Mouse (Mus musculus): Measurements from ENCODE around the gene Gm128. TPM values are rescaled to one million over a fixed set of nuclear protein-coding genes. Genes with fewer than 3 reads are reported as not detected.

Gene Gm128
- polyA plus RNA-seq, 1 experiment from 2014 or later = 0.06 TPM

GRCm38 (mm10) chr3:95250361-95250760 is 9.0 kb upstream of the Gm128 start:
- no peak for ATAC-seq
- H3K27me3 ChIP-seq = no peaks in the 10 kb centered on the region
- DNase-seq (ENCODE audit: low read depth, low spot score) = no peak
- TF ChIP-seq CTCF (IDR thresholded peaks at IDR 0.05) = no peak
- CTCF ChIA-PET = interaction anchor here (1.2 kb wide), 1 partner anchor 98 kb away, joined by 4 read pairs; no protein-coding TSS in a partner anchor
- POLR2A ChIA-PET = no interaction called here
- in situ Hi-C loops (cut with MboI; ENCODE audit: low pct_unique_long_range_greater_than_20kb) = no loop called here

DNA sequence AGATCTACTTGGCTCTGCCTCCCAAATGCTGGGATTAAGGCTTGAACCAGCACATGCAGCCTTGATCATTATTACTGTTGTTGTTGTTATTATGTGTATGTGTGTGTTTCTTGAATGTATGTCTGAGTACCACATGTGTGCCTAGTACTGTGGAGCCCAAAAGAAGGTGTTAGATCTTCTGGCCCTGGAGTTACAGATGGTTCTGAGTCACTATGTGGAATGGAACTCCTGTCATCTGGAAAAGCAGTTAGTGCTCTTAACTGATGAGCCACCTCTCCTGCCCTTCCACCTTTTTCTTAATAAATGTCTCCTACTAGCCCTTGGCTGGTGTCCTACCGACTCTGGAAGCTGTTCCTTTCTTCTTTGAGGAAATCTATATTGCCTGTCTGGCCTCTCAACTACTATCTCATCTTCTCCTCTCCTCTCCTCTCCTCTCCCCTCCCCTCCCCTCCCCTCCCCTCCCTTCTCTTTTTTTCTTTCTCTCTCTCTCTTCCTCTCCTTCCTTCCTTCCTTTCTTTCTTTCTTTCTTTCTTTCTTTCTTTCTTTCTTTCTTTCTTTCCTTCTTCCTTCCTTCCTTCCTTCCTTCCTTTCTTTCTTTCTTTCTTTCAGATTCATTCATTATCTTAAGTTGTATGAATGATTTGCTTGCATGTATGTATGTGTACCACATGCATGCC is 6.4 kb upstream of the Gm128 start:
- POLR2A ChIA-PET = no interaction called here
- no peak for ATAC-seq
- in situ Hi-C loops (cut with MboI; ENCODE audit: low pct_unique_long_range_greater_than_20kb) = no loop called here
- no peak for TF ChIP-seq CTCF (IDR thresholded peaks at IDR 0.05)
- no peak for DNase-seq (ENCODE audit: low read depth, low spot score)
- CTCF ChIA-PET = no interaction called here
- no peaks in the 10 kb centered on the region for H3K27me3 ChIP-seq

GRCm38 (mm10) chr3:95246465-95247231 is 5.2 kb upstream of the Gm128 start:
- POLR2A ChIA-PET = interaction anchor here (1.3 kb wide), 1 partner anchor 16 kb away, joined by 3 read pairs; no protein-coding TSS in a partner anchor
- no peaks in the 10 kb centered on the region for H3K27me3 ChIP-seq
- in situ Hi-C loops (cut with MboI; ENCODE audit: low pct_unique_long_range_greater_than_20kb) = no loop called here
- no peak for DNase-seq (ENCODE audit: low read depth, low spot score)
- no peak for TF ChIP-seq CTCF (IDR thresholded peaks at IDR 0.05)
- ATAC-seq = no peak
- CTCF ChIA-PET = interaction anchor here (0.9 kb wide), 1 partner anchor 18 kb away, joined by 3 read pairs; no protein-coding TSS in a partner anchor

- ATAC-seq (no peak), DNase-seq (ENCODE audit: low read depth, low spot score) (no peak)
- in situ Hi-C loops (cut with MboI; ENCODE audit: low pct_unique_long_range_greater_than_20kb) = no loop called here
- no peak for TF ChIP-seq CTCF (IDR thresholded peaks at IDR 0.05)
- ChIA-PET CTCF (interaction anchor here (1.1 to 1.5 kb wide), 2 partner anchors 10 to 12 kb away, joined by 4 read pairs; partner anchors contain the start of gene Mllt11), POLR2A (interaction anchor here (1.0 to 1.1 kb wide), 2 partner anchors 13 to 15 kb away, joined by 3 to 6 read pairs; no protein-coding TSS in a partner anchor)
- no peaks in the 10 kb centered on the region for H3K27me3 ChIP-seq
These were observed 1.7 kb upstream of the Gm128 start for GRCm38 (mm10) chr3:95243086-95243485.

DNA sequence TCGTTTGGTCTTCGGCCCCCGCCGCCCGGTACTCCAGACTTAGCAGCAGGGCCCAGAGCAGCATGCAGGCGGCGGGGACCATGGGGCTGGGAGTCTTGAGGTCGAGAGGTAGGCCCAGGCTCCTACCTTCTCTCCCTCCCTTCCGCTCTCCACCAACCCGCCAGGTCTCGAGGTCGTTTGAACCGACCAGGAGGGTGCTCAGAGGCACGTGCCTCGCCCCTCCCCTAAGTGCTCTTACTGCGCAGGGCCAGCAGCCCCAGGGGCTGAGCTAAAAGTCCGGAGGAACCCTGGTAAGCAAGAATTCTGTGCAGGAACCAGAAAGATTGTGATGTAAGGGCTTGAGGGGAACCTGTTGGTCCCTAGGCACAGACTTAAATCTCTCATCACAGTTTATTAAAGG is 498 bp downstream of the Gm128 start:
- ChIA-PET POLR2A (interaction anchor here (0.7 to 1.2 kb wide), 4 partner anchors 10 to 17 kb away, joined by 3 read pairs; partner anchors contain the start of gene Cdc42se1), CTCF (interaction anchor here (1.4 kb wide), 1 partner anchor 11 kb away, joined by 5 read pairs; the partner anchor contains the start of gene Bnipl)
- H3K27me3 ChIP-seq = no peaks in the 10 kb centered on the region
- no peak for DNase-seq (ENCODE audit: low read depth, low spot score)
- ATAC-seq = no peak
- no peak for TF ChIP-seq CTCF (IDR thresholded peaks at IDR 0.05)
- in situ Hi-C loops (cut with MboI; ENCODE audit: low pct_unique_long_range_greater_than_20kb) = no loop called here

DNA sequence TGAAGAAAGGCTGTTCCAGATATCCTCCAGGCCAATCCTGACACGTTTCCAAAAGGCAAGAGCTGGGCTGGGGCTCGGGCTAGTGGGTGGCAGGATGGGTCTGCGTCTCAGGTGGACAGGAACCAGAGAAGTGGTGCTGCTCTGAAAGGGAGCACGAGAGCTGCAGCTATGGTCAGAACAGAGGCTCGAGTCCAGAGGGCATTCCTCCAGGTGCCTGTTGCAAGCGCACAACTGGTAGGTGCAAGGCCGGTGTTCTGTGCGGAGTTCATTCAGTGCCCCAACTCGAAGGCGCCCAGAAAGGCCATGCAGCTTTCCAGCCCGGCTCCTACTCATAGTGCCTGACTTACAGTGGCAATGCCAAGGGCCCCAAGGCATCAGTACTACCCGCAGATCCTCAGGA is 1.4 kb downstream of the Gm128 start:
- no peak for DNase-seq (ENCODE audit: low read depth, low spot score)
- ChIA-PET CTCF (no interaction called here), POLR2A (interaction anchor here (1.2 kb wide), 2 partner anchors 11 to 12 kb away, joined by 3 read pairs; partner anchors contain the start of gene Cdc42se1)
- TF ChIP-seq CTCF (IDR thresholded peaks at IDR 0.05) = no peak
- ATAC-seq = no peak
- in situ Hi-C loops (cut with MboI; ENCODE audit: low pct_unique_long_range_greater_than_20kb) = no loop called here
- no peaks in the 10 kb centered on the region for H3K27me3 ChIP-seq

DNA sequence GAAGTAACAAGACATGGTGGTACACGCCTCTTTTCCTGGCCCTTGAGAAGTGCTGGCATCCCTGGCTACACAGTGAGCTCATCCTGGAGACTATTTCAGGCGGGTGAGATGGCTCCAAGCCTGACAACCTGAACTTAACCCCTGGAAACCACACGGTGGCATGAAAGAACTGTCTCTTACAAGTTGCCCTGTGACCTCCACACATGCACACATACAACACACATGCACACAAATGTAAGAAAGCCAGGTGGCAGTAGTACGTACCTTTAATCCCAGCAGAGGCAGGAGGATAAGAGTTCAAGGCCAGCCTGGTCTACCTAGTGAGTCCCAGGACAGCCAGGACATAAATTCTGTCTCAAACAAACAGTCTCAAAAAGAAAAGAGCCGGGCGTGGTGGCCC is 2.4 kb downstream of the Gm128 start:
- ChIA-PET CTCF (no interaction called here), POLR2A (no interaction called here)
- DNase-seq (ENCODE audit: low read depth, low spot score) = no peak
- no peak for TF ChIP-seq CTCF (IDR thresholded peaks at IDR 0.05)
- no peaks in the 10 kb centered on the region for H3K27me3 ChIP-seq
- in situ Hi-C loops (cut with MboI; ENCODE audit: low pct_unique_long_range_greater_than_20kb) = no loop called here
- no peak for ATAC-seq

GRCm38 (mm10) chr3:95237541-95238099 is 3.8 kb downstream of the Gm128 start:
- in situ Hi-C loops (cut with MboI; ENCODE audit: low pct_unique_long_range_greater_than_20kb) = no loop called here
- DNase-seq (ENCODE audit: low read depth, low spot score) (no peak), ATAC-seq (no peak)
- ChIA-PET CTCF (no interaction called here), POLR2A (interaction anchor here (2.2 kb wide), 1 partner anchor 44 kb away, joined by 6 read pairs; the partner anchor contains the start of genes Mindy1 and Prune1)
- no peak for TF ChIP-seq CTCF (IDR thresholded peaks at IDR 0.05)
- no peaks in the 10 kb centered on the region for H3K27me3 ChIP-seq

DNA sequence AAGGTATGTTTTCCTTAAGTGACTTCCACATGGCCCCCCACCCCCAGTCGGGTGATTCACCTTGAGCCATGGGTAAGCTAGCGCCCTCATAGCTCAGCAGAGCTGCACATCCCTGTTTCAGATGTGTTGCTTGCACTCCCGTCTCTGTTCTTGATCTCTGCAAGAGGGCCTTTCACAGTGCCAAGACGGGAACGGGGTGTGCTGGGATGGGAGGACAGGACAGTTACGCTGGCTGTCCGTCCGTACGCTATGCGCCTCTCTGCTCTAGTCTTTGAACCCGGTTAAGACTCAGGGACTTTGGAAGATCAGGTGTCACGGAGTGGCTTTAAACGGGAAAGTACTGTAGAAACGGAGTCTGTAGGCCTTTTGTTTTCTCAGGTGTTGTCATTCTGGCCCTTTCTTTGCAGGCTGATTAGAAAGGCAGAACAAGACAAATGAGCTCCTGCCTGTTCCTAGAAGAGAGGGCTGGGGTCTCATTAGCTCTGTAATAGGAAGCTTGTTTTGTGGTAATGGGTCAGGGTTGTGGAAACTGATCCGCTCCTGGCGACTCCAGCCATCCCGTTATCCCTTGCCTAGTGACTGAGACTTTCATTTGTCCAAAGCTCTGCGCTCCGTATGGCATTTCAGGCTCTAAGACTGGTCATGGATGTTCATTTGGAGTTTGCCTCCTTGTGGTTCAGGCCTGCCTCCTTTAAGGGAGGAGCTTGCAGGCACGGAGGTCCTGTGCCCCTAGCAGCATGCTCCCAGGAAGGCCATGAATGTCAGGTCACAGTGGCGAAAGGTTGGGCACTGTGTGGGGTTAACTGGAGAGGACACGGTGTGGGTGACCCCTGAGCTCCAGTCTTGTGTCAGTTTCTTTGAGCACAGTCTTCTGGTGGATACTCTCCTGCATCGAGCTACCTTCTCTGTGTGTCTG is 5.8 kb downstream of the Gm128 start:
- in situ Hi-C loops (cut with MboI; ENCODE audit: low pct_unique_long_range_greater_than_20kb) = no loop called here
- DNase-seq (ENCODE audit: low read depth, low spot score) = no peak
- TF ChIP-seq CTCF (IDR thresholded peaks at IDR 0.05) = no peak
- no peak for ATAC-seq
- CTCF ChIA-PET = interaction anchor here (0.9 to 1.8 kb wide), 4 partner anchors 16 to 93 kb away, joined by 4 to 5 read pairs (median 5); partner anchors contain the start of genes Bnipl and Tnfaip8l2
- POLR2A ChIA-PET = interaction anchor here (0.7 to 2.2 kb wide), 4 partner anchors 11 to 170 kb away, joined by 3 to 6 read pairs (median 3); partner anchors contain the start of genes Mindy1 and Prune1
- H3K27me3 ChIP-seq = no peaks in the 10 kb centered on the region
